Mouse (Mus musculus) gastrocnemius, postnatal 25 days (tissue): ENCODE measurements around the gene Tktl1. TPM values are rescaled to one million over a fixed set of nuclear protein-coding genes. Genes with fewer than 3 reads are reported as not detected.

Experiments
- total RNA-seq, 2 experiments: library from RNA; stranded (reverse); gene quantifications; 1 replicate in 1 of 2; 2 replicates in 1 of 2; pipeline ENCODE4 v1.2.3; 2021

Tktl1 gene
- total RNA-seq, 2 experiments from 2014 or later, result not detected

Other genes starting within 250 kb of the Tktl1 start
- gene Renbp, start 246.4 kb upstream of the Tktl1 start, total RNA-seq, result 1 to 10 TPM; 1.7 to 2.5 TPM
- gene Hcfc1, start 210.9 kb upstream of the Tktl1 start, total RNA-seq, result 10 to 100 TPM; 26.0 to 35.7 TPM
- 10 to 100 TPM; 37.4 to 40.6 TPM for gene Irak1, start 153.3 kb upstream of the Tktl1 start, total RNA-seq
- not detected for gene Opn1mw, start 49.8 kb upstream of the Tktl1 start, total RNA-seq
- gene Mecp2, start 41.9 kb upstream of the Tktl1 start, total RNA-seq, result 10 to 100 TPM; 21.1 to 23.1 TPM
- gene Tex28, start 9.4 kb upstream of the Tktl1 start, total RNA-seq, result not detected
- 10 to 100 TPM; 47.7 to 64.7 TPM for gene Flna, start 72.6 kb downstream of the Tktl1 start, total RNA-seq
- 10 to 100 TPM; 20.1 to 20.3 TPM for gene Emd, start 77.4 kb downstream of the Tktl1 start, total RNA-seq
- gene Rpl10, start 93.6 kb downstream of the Tktl1 start, total RNA-seq, result 100 to 1,000 TPM; 164 to 171 TPM
- gene Taz, start 104.7 kb downstream of the Tktl1 start, total RNA-seq, result 10 to 100 TPM; 40.4 to 43.5 TPM
- gene Dnase1l1, start 105.1 kb downstream of the Tktl1 start, total RNA-seq, result 10 to 100 TPM; 90.3 to 95.9 TPM
- 10 to 100 TPM; 70.9 to 94.0 TPM for gene Atp6ap1, start 119.8 kb downstream of the Tktl1 start, total RNA-seq
- 10 to 100 TPM; 28.2 to 42.7 TPM for gene Gdi1, start 127.7 kb downstream of the Tktl1 start, total RNA-seq
- gene Fam50a, start 135.8 kb downstream of the Tktl1 start, total RNA-seq, result 10 to 100 TPM; 20.5 to 22.5 TPM
- under 1 TPM; 0.46 to 0.94 TPM for gene Plxna3, start 151.8 kb downstream of the Tktl1 start, total RNA-seq
- 10 to 100 TPM; 32.2 to 36.5 TPM for gene Lage3, start 176.4 kb downstream of the Tktl1 start, total RNA-seq
- 10 to 100 TPM; 48.1 to 52.1 TPM for gene Ubl4a, start 196.0 kb downstream of the Tktl1 start, total RNA-seq
- 1 to 10 TPM; 2.3 to 2.6 TPM for gene Slc10a3, start 196.1 kb downstream of the Tktl1 start, total RNA-seq
- 10 to 100 TPM; 10.9 to 11.5 TPM for gene Fam3a, start 216.0 kb downstream of the Tktl1 start, total RNA-seq
- 10 to 100 TPM; 19.5 to 23.8 TPM for gene Ikbkg, start 216.0 kb downstream of the Tktl1 start, total RNA-seq